Mouse (Mus musculus) megakaryocyte, embryonic 14.5 days (primary cell): ENCODE measurements at regions not wholly inside any gene's neighbourhood (a gene's known extent, or its start where the extent isn't known, plus 50 kb on each side); places are given as distances from the start of the nearest gene placed in this dataset.

ENCODE experiments used
- FLI1 ChIP-seq: IDR thresholded peaks from 2 replicates; pipeline ENCODE4 v1.6.1; 2012; ENCODE audit warnings: low read length, inconsistent platforms, mixed read lengths
- GATA1 ChIP-seq: IDR thresholded peaks from 3 replicates; pipeline ENCODE4 v1.6.1; 2012; ENCODE audit warnings: mixed read lengths, low read length, inconsistent platforms, borderline replicate concordance

DNA sequence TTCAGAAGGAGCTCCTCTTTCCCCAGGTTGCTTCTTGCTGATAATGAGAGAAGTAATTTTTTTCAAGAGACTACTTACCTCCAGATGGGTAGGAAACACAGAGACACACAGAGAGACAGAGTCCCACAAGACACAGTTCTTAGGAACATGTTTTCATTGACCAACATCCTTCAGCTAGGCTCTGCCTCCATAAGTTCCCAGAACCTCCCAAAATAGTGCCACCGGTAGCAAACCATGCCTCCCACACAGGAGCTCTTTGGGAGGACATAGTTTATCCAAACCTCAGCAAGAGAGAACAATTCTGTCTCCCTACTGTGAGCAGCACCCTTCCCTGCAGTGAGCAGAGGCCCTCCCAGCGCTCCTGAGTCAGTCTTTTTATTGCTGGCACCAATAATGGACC lies 67.2 kb downstream of the 1700001O22Rik start:
- TF ChIP-seq GATA1 = no peak
- no peak for TF ChIP-seq FLI1
